Mouse (Mus musculus): ENCODE data around the gene Myom1. TPM values are rescaled to one million over a fixed set of nuclear protein-coding genes. Genes with fewer than 3 reads are reported as not detected.

Gene Myom1
- polyA plus RNA-seq, 1 experiment from 2014 or later, result 20.0 TPM

GRCm38 (mm10) chr17:71046856-71047255 is 44.4 kb downstream of the Myom1 start:
- Histone ChIP-seq H3K4me2 (replicated peaks; ENCODE audit: low read depth, low read length) (no peak overlapping the region), H3K27ac (ENCODE audit: low read length) (no peak overlapping the region), H3K36me3 (ENCODE audit: control insufficient read depth, insufficient read depth, low read length) (no peaks in the 10 kb centered on the region), H3K27me3 (ENCODE audit: control insufficient read depth, insufficient read depth, low read length) (no peaks in the 10 kb centered on the region), H3K4me1 (ENCODE audit: control insufficient read depth, insufficient read depth, low read length) (no peaks in the 10 kb centered on the region), H3K9ac (replicated peaks; ENCODE audit: low read depth, low read length) (no peak overlapping the region), H3K9me3 (ENCODE audit: control insufficient read depth, low read depth, low read length) (no peaks in the 10 kb centered on the region), H3K4me3 (ENCODE audit: low read depth, low read length) (no peak overlapping the region)
- ATAC-seq (ENCODE audit: insufficient number of reproducible peaks, insufficient read depth, low FRiP score, low read depth), result no peak
- WGBS, result 94% methylated on average over 4 of the region's 4 CpGs

DNA sequence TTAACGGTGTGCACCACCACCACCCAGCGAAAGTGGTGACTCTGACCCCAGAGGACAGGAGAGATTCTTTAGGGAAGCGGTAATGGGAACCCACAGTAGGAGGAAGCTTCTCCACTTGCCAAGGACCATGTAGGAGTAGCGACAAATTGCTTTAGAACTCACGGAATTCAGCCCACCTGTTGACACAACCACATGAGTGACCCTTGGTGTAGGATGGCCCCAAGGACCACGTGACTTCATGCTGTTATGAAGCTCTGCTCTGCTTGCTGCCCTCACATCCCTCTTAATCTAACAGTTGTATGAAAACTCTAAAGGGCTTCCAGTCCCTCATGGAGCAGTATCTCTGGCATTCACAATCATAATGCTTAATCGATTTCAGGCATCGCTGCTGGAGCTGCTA is 46.9 kb downstream of the Myom1 start:
- ATAC-seq (ENCODE audit: insufficient number of reproducible peaks, insufficient read depth, low FRiP score, low read depth), result no peak
- Histone ChIP-seq H3K36me3 (ENCODE audit: control insufficient read depth, insufficient read depth, low read length) (no peaks in the 10 kb centered on the region), H3K27me3 (ENCODE audit: control insufficient read depth, insufficient read depth, low read length) (no peaks in the 10 kb centered on the region), H3K27ac (ENCODE audit: low read length) (no peak overlapping the region), H3K9me3 (ENCODE audit: control insufficient read depth, low read depth, low read length) (no peaks in the 10 kb centered on the region), H3K4me1 (ENCODE audit: control insufficient read depth, insufficient read depth, low read length) (no peaks in the 10 kb centered on the region), H3K9ac (replicated peaks; ENCODE audit: low read depth, low read length) (no peak overlapping the region), H3K4me3 (ENCODE audit: low read depth, low read length) (no peak overlapping the region), H3K4me2 (replicated peaks; ENCODE audit: low read depth, low read length) (no peak overlapping the region)
- WGBS, result 89% methylated on average over 8 of the region's 8 CpGs

DNA sequence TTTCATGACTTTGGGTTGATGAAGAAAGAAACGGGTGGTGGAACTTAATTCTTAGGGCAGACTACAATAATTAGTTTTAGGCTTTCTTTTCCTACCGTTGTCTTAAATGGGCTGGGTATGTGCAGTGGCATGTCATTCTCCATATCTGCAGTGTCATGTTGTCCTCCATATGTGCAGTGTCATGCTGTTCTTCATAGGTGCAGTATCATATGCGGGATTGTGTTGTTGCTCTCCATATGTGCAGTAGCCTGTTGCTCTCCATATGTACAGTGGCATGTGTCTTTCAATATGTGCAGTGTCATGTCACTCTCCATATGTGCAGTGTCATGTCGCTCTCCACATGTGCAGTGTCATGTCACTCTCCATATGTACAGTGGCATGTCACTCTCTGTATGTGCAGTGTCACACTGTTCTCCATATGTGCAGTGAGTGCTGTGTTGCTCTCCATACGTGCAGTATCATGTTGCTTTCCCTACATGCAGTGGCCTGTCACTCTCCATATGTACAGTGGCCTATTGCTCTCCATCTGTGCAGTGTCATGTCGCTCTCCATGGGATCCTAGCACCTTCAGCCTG is 50.8 kb downstream of the Myom1 start:
- no peak for ATAC-seq (ENCODE audit: insufficient number of reproducible peaks, insufficient read depth, low FRiP score, low read depth)
- H3K4me1 ChIP-seq (ENCODE audit: control insufficient read depth, insufficient read depth, low read length), result no peaks in the 10 kb centered on the region
- no peaks in the 10 kb centered on the region for H3K27me3 ChIP-seq (ENCODE audit: control insufficient read depth, insufficient read depth, low read length)
- H3K4me3 ChIP-seq (ENCODE audit: low read depth, low read length), result no peak overlapping the region
- WGBS, result 94% methylated on average over 6 of the region's 6 CpGs
- no peak overlapping the region for H3K9ac ChIP-seq (replicated peaks; ENCODE audit: low read depth, low read length)
- H3K36me3 ChIP-seq (ENCODE audit: control insufficient read depth, insufficient read depth, low read length), result no peaks in the 10 kb centered on the region
- H3K4me2 ChIP-seq (replicated peaks; ENCODE audit: low read depth, low read length), result no peak overlapping the region
- no peaks in the 10 kb centered on the region for H3K9me3 ChIP-seq (ENCODE audit: control insufficient read depth, low read depth, low read length)
- H3K27ac ChIP-seq (ENCODE audit: low read length), result no peak overlapping the region

DNA sequence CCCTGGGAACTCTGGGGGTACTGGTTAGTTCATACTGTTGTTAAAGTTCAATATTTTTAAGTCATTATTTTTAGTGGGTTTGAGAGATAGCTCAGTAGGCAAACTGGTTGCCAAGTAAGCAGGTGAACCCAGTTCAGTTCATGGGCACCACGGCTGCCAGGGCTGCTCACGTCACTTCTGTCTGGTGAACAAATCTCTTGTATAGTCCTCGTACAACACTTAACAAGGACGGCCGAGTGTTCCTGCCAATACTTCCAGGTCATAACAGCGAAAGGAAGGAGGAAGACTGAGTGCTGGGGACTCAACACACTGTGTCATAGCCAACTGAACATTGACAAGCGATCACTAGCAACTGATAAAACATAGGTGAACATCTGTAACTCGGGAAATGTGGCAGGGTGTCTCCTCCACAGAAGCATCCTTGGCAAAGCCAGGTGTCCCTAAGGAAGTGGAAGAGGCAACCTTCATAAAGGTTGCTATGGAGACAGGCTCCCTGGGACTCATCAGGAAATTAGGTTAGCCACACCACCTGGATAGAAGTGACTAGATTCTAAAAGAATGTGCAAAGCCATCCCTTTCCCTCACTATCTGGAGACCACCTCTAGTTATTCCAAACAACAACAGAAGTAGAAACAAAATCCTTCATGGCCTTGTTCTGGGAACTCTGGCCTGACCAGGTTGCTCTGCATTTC is 52.9 kb downstream of the Myom1 start:
- Histone ChIP-seq H3K9me3 (ENCODE audit: control insufficient read depth, low read depth, low read length) (no peaks in the 10 kb centered on the region), H3K36me3 (ENCODE audit: control insufficient read depth, insufficient read depth, low read length) (no peaks in the 10 kb centered on the region)
- 84% methylated on average over 8 of the region's 8 CpGs for WGBS

DNA sequence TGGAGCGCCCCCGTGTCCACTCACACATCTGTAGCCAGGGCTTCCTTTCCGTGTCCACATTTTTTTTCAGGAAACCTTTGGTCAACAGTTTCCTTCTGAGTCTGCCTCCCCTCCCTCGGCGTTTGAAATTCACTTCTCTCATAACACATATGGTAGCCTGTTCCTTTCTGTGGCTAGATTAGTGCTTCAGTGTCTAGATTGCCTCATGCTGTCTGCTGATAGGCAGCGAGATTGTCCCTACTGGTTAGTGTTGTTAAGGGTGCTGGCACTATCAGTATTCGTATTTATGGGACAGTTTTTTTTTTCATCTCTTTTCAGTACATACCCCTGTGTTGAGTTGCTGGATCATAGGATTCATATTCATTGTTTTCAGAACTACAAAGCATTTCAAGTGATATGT is 54.0 kb downstream of the Myom1 start:
- Histone ChIP-seq H3K4me1 (ENCODE audit: control insufficient read depth, insufficient read depth, low read length) (no peaks in the 10 kb centered on the region), H3K9me3 (ENCODE audit: control insufficient read depth, low read depth, low read length) (no peaks in the 10 kb centered on the region), H3K27me3 (ENCODE audit: control insufficient read depth, insufficient read depth, low read length) (no peaks in the 10 kb centered on the region), H3K4me2 (replicated peaks; ENCODE audit: low read depth, low read length) (no peak overlapping the region), H3K27ac (ENCODE audit: low read length) (no peak overlapping the region), H3K4me3 (ENCODE audit: low read depth, low read length) (no peak overlapping the region), H3K9ac (replicated peaks; ENCODE audit: low read depth, low read length) (no peak overlapping the region), H3K36me3 (ENCODE audit: control insufficient read depth, insufficient read depth, low read length) (no peaks in the 10 kb centered on the region)
- 62% methylated on average over 7 of the region's 7 CpGs for WGBS
- ATAC-seq (ENCODE audit: insufficient number of reproducible peaks, insufficient read depth, low FRiP score, low read depth), result no peak

More for the DNA sequence above, 52.9 kb downstream of the Myom1 start:
- Histone ChIP-seq H3K9ac (replicated peaks; ENCODE audit: low read depth, low read length) (no peak overlapping the region), H3K4me3 (ENCODE audit: low read depth, low read length) (no peak overlapping the region), H3K4me1 (ENCODE audit: control insufficient read depth, insufficient read depth, low read length) (no peaks in the 10 kb centered on the region), H3K27ac (ENCODE audit: low read length) (no peak overlapping the region), H3K27me3 (ENCODE audit: control insufficient read depth, insufficient read depth, low read length) (no peaks in the 10 kb centered on the region), H3K4me2 (replicated peaks; ENCODE audit: low read depth, low read length) (no peak overlapping the region)
- no peak for ATAC-seq (ENCODE audit: insufficient number of reproducible peaks, insufficient read depth, low FRiP score, low read depth)

DNA sequence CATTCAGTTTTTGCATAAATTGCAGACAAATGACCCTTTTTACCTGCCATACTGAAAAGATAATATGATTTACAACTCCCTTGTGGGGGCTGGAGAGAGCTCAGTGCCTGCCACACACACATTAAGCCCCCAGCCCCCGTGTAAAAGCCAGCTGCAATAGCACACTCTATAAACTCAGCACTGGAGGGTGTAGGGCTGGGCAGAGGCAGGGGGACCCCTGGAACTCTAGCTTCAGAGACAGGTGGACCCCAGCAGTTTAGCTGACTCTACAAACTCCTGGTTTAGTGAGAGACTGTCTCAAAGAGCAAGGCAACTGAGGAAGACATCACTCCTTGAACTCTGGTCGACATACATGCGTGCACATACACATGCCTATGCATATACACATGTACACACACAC is 55.3 kb downstream of the Myom1 start:
- Histone ChIP-seq H3K27me3 (ENCODE audit: control insufficient read depth, insufficient read depth, low read length) (no peaks in the 10 kb centered on the region), H3K4me1 (ENCODE audit: control insufficient read depth, insufficient read depth, low read length) (no peaks in the 10 kb centered on the region), H3K36me3 (ENCODE audit: control insufficient read depth, insufficient read depth, low read length) (no peaks in the 10 kb centered on the region), H3K9ac (replicated peaks; ENCODE audit: low read depth, low read length) (no peak overlapping the region), H3K4me2 (replicated peaks; ENCODE audit: low read depth, low read length) (no peak overlapping the region), H3K4me3 (ENCODE audit: low read depth, low read length) (no peak overlapping the region), H3K9me3 (ENCODE audit: control insufficient read depth, low read depth, low read length) (no peaks in the 10 kb centered on the region), H3K27ac (ENCODE audit: low read length) (no peak overlapping the region)
- 72% methylated on average over 3 of the region's 3 CpGs for WGBS
- ATAC-seq (ENCODE audit: insufficient number of reproducible peaks, insufficient read depth, low FRiP score, low read depth), result no peak

DNA sequence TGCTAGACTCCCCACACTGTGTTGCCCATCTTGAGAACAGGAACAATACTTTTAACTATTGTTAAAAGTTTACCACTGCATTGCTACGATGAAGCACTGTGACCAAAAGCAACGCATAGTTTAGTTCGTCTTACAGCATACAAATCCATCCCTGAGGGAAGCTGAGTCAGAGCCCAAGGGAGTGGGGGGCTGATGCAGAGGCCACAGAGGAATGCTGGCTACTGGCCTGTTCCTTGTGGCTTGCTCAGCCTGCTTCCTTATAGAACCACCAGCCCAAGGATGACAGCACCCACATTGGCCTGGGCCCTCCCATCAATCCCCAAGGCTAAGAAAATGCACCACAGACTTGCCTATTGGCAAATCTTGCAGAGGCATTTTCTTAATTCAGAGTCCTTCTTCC is 56.8 kb downstream of the Myom1 start:
- Histone ChIP-seq H3K4me2 (replicated peaks; ENCODE audit: low read depth, low read length) (no peak overlapping the region), H3K36me3 (ENCODE audit: control insufficient read depth, insufficient read depth, low read length) (no peaks in the 10 kb centered on the region), H3K4me3 (ENCODE audit: low read depth, low read length) (no peak overlapping the region), H3K27me3 (ENCODE audit: control insufficient read depth, insufficient read depth, low read length) (no peaks in the 10 kb centered on the region), H3K9me3 (ENCODE audit: control insufficient read depth, low read depth, low read length) (no peaks in the 10 kb centered on the region), H3K9ac (replicated peaks; ENCODE audit: low read depth, low read length) (no peak overlapping the region), H3K27ac (ENCODE audit: low read length) (no peak overlapping the region), H3K4me1 (ENCODE audit: control insufficient read depth, insufficient read depth, low read length) (no peaks in the 10 kb centered on the region)
- no peak for ATAC-seq (ENCODE audit: insufficient number of reproducible peaks, insufficient read depth, low FRiP score, low read depth)
- WGBS, result 95% methylated on average over 3 of the region's 3 CpGs

GRCm38 (mm10) chr17:71062049-71062560 is 59.7 kb downstream of the Myom1 start:
- Histone ChIP-seq H3K4me1 (ENCODE audit: control insufficient read depth, insufficient read depth, low read length) (no peaks in the 10 kb centered on the region), H3K27ac (ENCODE audit: low read length) (no peak overlapping the region), H3K4me3 (ENCODE audit: low read depth, low read length) (no peak overlapping the region), H3K36me3 (ENCODE audit: control insufficient read depth, insufficient read depth, low read length) (no peaks in the 10 kb centered on the region), H3K27me3 (ENCODE audit: control insufficient read depth, insufficient read depth, low read length) (no peaks in the 10 kb centered on the region), H3K9me3 (ENCODE audit: control insufficient read depth, low read depth, low read length) (no peaks in the 10 kb centered on the region), H3K9ac (replicated peaks; ENCODE audit: low read depth, low read length) (no peak overlapping the region), H3K4me2 (replicated peaks; ENCODE audit: low read depth, low read length) (no peak overlapping the region)
- no peak for ATAC-seq (ENCODE audit: insufficient number of reproducible peaks, insufficient read depth, low FRiP score, low read depth)
- 68% methylated on average over 5 of the region's 5 CpGs for WGBS
